Mouse (Mus musculus) forebrain, embryonic 11.5 days (tissue): ENCODE measurements around the gene Jpt1. TPM values are rescaled to one million over a fixed set of nuclear protein-coding genes. Genes with fewer than 3 reads are reported as not detected.
A peak's percentile ranks its signal among the peaks of the same experiment; 100 is the strongest.

Experiments
- ATAC-seq: fragments of 200-750 bp; cut with Nextera tagmentation; replicated peaks from 2 replicates; pipeline ENCODE4 v1.8.0; 2017; ENCODE audit warnings: moderate TSS enrichment; ENCODE audit not compliant: low FRiP score
- DNase-seq: peaks from one replicate; pipeline ENCODE4 v3.0.0-alpha.2; 2017; ENCODE audit warnings: low spot score
- H3K27ac ChIP-seq: fragments of 300-500 bp; sonication (generic); 2 replicates; pipeline ENCODE4 v1.5.1; 2014; ENCODE audit warnings: low read depth, low read length
- H3K27me3 ChIP-seq: fragments of 300-500 bp; sonication (generic); 2 replicates; pipeline ENCODE4 v1.6.1; 2014; ENCODE audit warnings: mild to moderate bottlenecking, low read length, mixed read lengths; ENCODE audit not compliant: control insufficient read depth, insufficient read depth
- H3K36me3 ChIP-seq: fragments of 300-500 bp; sonication (generic); 2 replicates; pipeline ENCODE4 v1.6.1; 2014; ENCODE audit warnings: mild to moderate bottlenecking, low read length, moderate library complexity, mixed read lengths; ENCODE audit not compliant: control insufficient read depth, insufficient read depth
- H3K4me1 ChIP-seq: fragments of 300-500 bp; sonication (generic); replicated peaks from 2 replicates; pipeline ENCODE4 v1.6.1; 2014; ENCODE audit warnings: low read length, mixed read lengths; ENCODE audit not compliant: control insufficient read depth, insufficient read depth
- H3K4me2 ChIP-seq: fragments of 300-500 bp; sonication (generic); 2 replicates; pipeline ENCODE4 v1.6.1; 2014; ENCODE audit warnings: low read depth, mild to moderate bottlenecking, low read length, moderate library complexity, mixed read lengths; ENCODE audit not compliant: severe bottlenecking
- H3K4me3 ChIP-seq: fragments of 300-500 bp; sonication (generic); 2 replicates; pipeline ENCODE4 v1.5.1; 2014; ENCODE audit warnings: low read depth, low read length
- H3K9ac ChIP-seq: fragments of 300-500 bp; sonication (generic); 2 replicates; pipeline ENCODE4 v1.6.1; 2014; ENCODE audit warnings: low read length
- H3K9me3 ChIP-seq: fragments of 300-500 bp; sonication (generic); 2 replicates; pipeline ENCODE4 v1.6.1; 2016; ENCODE audit warnings: low read length, mixed read lengths; ENCODE audit not compliant: control insufficient read depth
- WGBS: fragments of 180-500 bp; shearing (Covaris S2); extraction: QIAGEN DNeasy Blood & Tissue Kit; methylation state at CpG from one replicate; pipeline ENCODE4 v1.1.7; 2014; 5-methylcytosine and 5-hydroxymethylcytosine counted together
- polyA plus RNA-seq: library from polyadenylated mRNA; unstranded; fragments of >200 nt; fragmentation: Nextera tagmentation; extraction: Ambion mirVana; gene quantifications from 2 replicates; pipeline ENCODE4 v1.2.1, GENCODE M21; 2014

Jpt1 gene
- polyA plus RNA-seq, 1 experiment from 2014 or later: 961 TPM

GRCm38 (mm10) chr11:115475025-115475757, 39.0 kb downstream of the Jpt1 start, which contains the start of gene Armc7:
Gene Armc7, plus strand, starts transcription at chr11:115475667.
- H3K4me3 ChIP-seq: peak within 1 kb of the TSS; percentile 58
- H3K27me3 ChIP-seq: no peaks in the 10 kb centered on the region
- peak within 1 kb of the TSS; percentile 73 for H3K9ac ChIP-seq
- peak within 1 kb of the TSS; percentile 82 for H3K4me2 ChIP-seq
- ATAC-seq (peak; percentile 95), DNase-seq (peak; percentile 95)
- H3K27ac ChIP-seq: peak within 1 kb of the TSS; percentile 73; the same call in 1 of the 2 replicates
- H3K9me3 ChIP-seq: no peaks in the 10 kb centered on the region
- H3K4me1 ChIP-seq: peaks cover 6% of the 10 kb centered on the region; the same call in 1 of the 2 replicates
- under 1% methylated on average over 26 of the region's 26 CpGs for WGBS
- no peaks in the 10 kb centered on the region for H3K36me3 ChIP-seq

GRCm38 (mm10) chr11:115473626-115474275, 40.4 kb downstream of the Jpt1 start:
- WGBS: 24% methylated on average over 15 of the region's 15 CpGs
- Histone ChIP-seq H3K9ac (no peak overlapping the region), H3K36me3 (no peaks in the 10 kb centered on the region), H3K4me2 (no peak overlapping the region), H3K9me3 (no peaks in the 10 kb centered on the region), H3K4me3 (no peak overlapping the region), H3K4me1 (peaks cover 6% of the 10 kb centered on the region; the same call in 1 of the 2 replicates), H3K27me3 (no peaks in the 10 kb centered on the region), H3K27ac (no peak overlapping the region)
- ATAC-seq: no peak; the same call in 1 of the 2 replicates
- DNase-seq: peak; percentile 97

GRCm38 (mm10) chr11:115472183-115472582, 42.0 kb downstream of the Jpt1 start:
- ATAC-seq (no peak), DNase-seq (no peak)
- H3K36me3 ChIP-seq: no peaks in the 10 kb centered on the region
- H3K9ac ChIP-seq: no peak overlapping the region
- no peaks in the 10 kb centered on the region for H3K9me3 ChIP-seq
- H3K4me3 ChIP-seq: no peak overlapping the region
- peaks cover 6% of the 10 kb centered on the region; the same call in 1 of the 2 replicates for H3K4me1 ChIP-seq
- no peaks in the 10 kb centered on the region for H3K27me3 ChIP-seq
- WGBS: 89% methylated on average over 7 of the region's 7 CpGs
- H3K4me2 ChIP-seq: no peak overlapping the region
- H3K27ac ChIP-seq: no peak overlapping the region

- Histone ChIP-seq H3K36me3 (no peaks in the 10 kb centered on the region), H3K4me2 (no peak overlapping the region), H3K4me3 (no peak overlapping the region), H3K27me3 (no peaks in the 10 kb centered on the region), H3K27ac (no peak overlapping the region), H3K4me1 (no peaks in the 10 kb centered on the region), H3K9ac (no peak overlapping the region), H3K9me3 (no peaks in the 10 kb centered on the region)
- WGBS: 58% methylated on average over 4 of the region's 4 CpGs
- no peak for ATAC-seq
- DNase-seq: no peak
Observed at GRCm38 (mm10) chr11:115467217-115467618, 47.0 kb downstream of the Jpt1 start.

- ATAC-seq (no peak), DNase-seq (no peak)
- H3K36me3 ChIP-seq: no peaks in the 10 kb centered on the region
- H3K4me2 ChIP-seq: no peak overlapping the region
- H3K9ac ChIP-seq: no peak overlapping the region
- H3K27me3 ChIP-seq: no peaks in the 10 kb centered on the region
- WGBS: 90% methylated on average over 8 of the region's 8 CpGs
- H3K27ac ChIP-seq: no peak overlapping the region
- H3K9me3 ChIP-seq: no peaks in the 10 kb centered on the region
- no peaks in the 10 kb centered on the region for H3K4me1 ChIP-seq
- H3K4me3 ChIP-seq: no peak overlapping the region
Observed at GRCm38 (mm10) chr11:115464851-115465250, 49.3 kb downstream of the Jpt1 start.

GRCm38 (mm10) chr11:115463397-115463796, 50.8 kb downstream of the Jpt1 start:
- no peak for DNase-seq
- 80% methylated on average over 11 of the region's 11 CpGs for WGBS
- H3K9me3 ChIP-seq: no peaks in the 10 kb centered on the region
- H3K4me2 ChIP-seq: no peak overlapping the region
- no peak for ATAC-seq
- no peak overlapping the region for H3K4me3 ChIP-seq
- no peak overlapping the region for H3K27ac ChIP-seq
- no peaks in the 10 kb centered on the region for H3K4me1 ChIP-seq
- H3K27me3 ChIP-seq: no peaks in the 10 kb centered on the region
- no peaks in the 10 kb centered on the region for H3K36me3 ChIP-seq
- H3K9ac ChIP-seq: no peak overlapping the region

GRCm38 (mm10) chr11:115462243-115462891, 51.8 kb downstream of the Jpt1 start, which contains the start of gene Slc16a5:
Gene Slc16a5, plus strand, starts transcription at chr11:115462474.
- no peaks in the 10 kb centered on the region for H3K27me3 ChIP-seq
- no peak within 1 kb of the TSS for H3K4me2 ChIP-seq
- ATAC-seq (no peak), DNase-seq (no peak)
- no peak within 1 kb of the TSS for H3K4me3 ChIP-seq
- H3K9ac ChIP-seq: no peak within 1 kb of the TSS
- no peaks in the 10 kb centered on the region for H3K9me3 ChIP-seq
- H3K27ac ChIP-seq: no peak within 1 kb of the TSS
- no peaks in the 10 kb centered on the region for H3K36me3 ChIP-seq
- H3K4me1 ChIP-seq: no peaks in the 10 kb centered on the region
- WGBS: 80% methylated on average over 16 of the region's 16 CpGs

- Histone ChIP-seq H3K4me3 (no peak overlapping the region), H3K36me3 (no peaks in the 10 kb centered on the region), H3K4me2 (no peak overlapping the region), H3K9me3 (no peaks in the 10 kb centered on the region), H3K27ac (no peak overlapping the region), H3K9ac (no peak overlapping the region), H3K4me1 (no peaks in the 10 kb centered on the region), H3K27me3 (no peaks in the 10 kb centered on the region)
- WGBS: 78% methylated on average over 5 of the region's 5 CpGs
- no peak for DNase-seq
- no peak for ATAC-seq
Observed at GRCm38 (mm10) chr11:115461846-115462242, 52.3 kb downstream of the Jpt1 start.
